Mouse (Mus musculus) lung, adult 2 months (tissue): Measurements from ENCODE around the gene Osbp2.

ENCODE experiments used
- CTCF ChIP-seq: fragments of 200-500 bp; IDR thresholded peaks from 2 replicates; pipeline ENCODE4 v1.5.1; 2011; ENCODE audit warnings: mild to moderate bottlenecking, low read length, control low read depth; ENCODE audit not compliant: insufficient read depth
- POLR2A ChIP-seq: fragments of 200-500 bp; IDR thresholded peaks from 2 replicates; pipeline ENCODE4 v1.6.1; 2011; ENCODE audit warnings: low read depth, mild to moderate bottlenecking, control low read depth, low read length, borderline replicate concordance; ENCODE audit errors: extremely low read depth

GRCm38 (mm10) chr11:3817986-3818758 lies 45.5 kb downstream of the Osbp2 start:
- TF ChIP-seq POLR2A, result no peak
- no peak for TF ChIP-seq CTCF
